Mouse (Mus musculus) hindbrain, postnatal 0 days (tissue): ENCODE measurements around the gene Ltc4s. TPM values are rescaled to one million over a fixed set of nuclear protein-coding genes. Genes with fewer than 3 reads are reported as not detected.

Source experiments
- ATAC-seq: fragments of 200-750 bp; cut with Nextera tagmentation; 2 replicates; pipeline ENCODE4 v1.8.0; 2017; ENCODE audit warnings: mild to moderate bottlenecking, moderate TSS enrichment, moderate library complexity
- DNase-seq: peaks from one replicate; pipeline ENCODE4 v3.0.0-alpha.2; 2015; ENCODE audit warnings: low spot score
- H3K27ac ChIP-seq: fragments of 300-500 bp; sonication (generic); 2 replicates; pipeline ENCODE4 v1.5.1; 2014; ENCODE audit warnings: mild to moderate bottlenecking
- H3K27me3 ChIP-seq: fragments of 300-500 bp; sonication (generic); 2 replicates; pipeline ENCODE4 v1.6.1; 2014; ENCODE audit warnings: low read length, mixed read lengths; ENCODE audit not compliant: insufficient read depth
- H3K36me3 ChIP-seq: fragments of 300-500 bp; sonication (generic); 2 replicates; pipeline ENCODE4 v1.6.1; 2014; ENCODE audit warnings: low read length, mixed read lengths; ENCODE audit not compliant: insufficient read depth
- H3K4me1 ChIP-seq: fragments of 300-500 bp; sonication (generic); 2 replicates; pipeline ENCODE4 v1.6.1; 2014; ENCODE audit warnings: antibody characterized with exemption, low read length, mixed read lengths; ENCODE audit not compliant: insufficient read depth
- H3K4me2 ChIP-seq: fragments of 300-500 bp; sonication (generic); 2 replicates; pipeline ENCODE4 v1.6.1; 2014; ENCODE audit warnings: low read depth, mild to moderate bottlenecking, low read length, moderate library complexity, mixed read lengths
- H3K4me3 ChIP-seq: fragments of 300-500 bp; sonication (generic); 2 replicates; pipeline ENCODE4 v1.5.1; 2014; ENCODE audit warnings: low read length
- H3K9ac ChIP-seq: fragments of 300-500 bp; sonication (generic); replicated peaks from 2 replicates; pipeline ENCODE4 v1.6.1; 2014; ENCODE audit warnings: mild to moderate bottlenecking, low read length, moderate library complexity, mixed read lengths
- H3K9me3 ChIP-seq: fragments of 300-500 bp; sonication (generic); 2 replicates; pipeline ENCODE4 v1.6.1; 2016; ENCODE audit warnings: low read length, mixed read lengths
- CTCF ChIP-seq: IDR thresholded peaks from 2 replicates; pipeline ENCODE4 v1.5.1; 2016; ENCODE audit warnings: antibody characterized with exemption, control low read depth, low read depth
- WGBS: fragments of 180-500 bp; shearing (Covaris S2); extraction: QIAGEN DNeasy Blood & Tissue Kit; methylation state at CpG from one replicate; pipeline ENCODE4 v1.1.7; 2014; 5-methylcytosine and 5-hydroxymethylcytosine counted together
- polyA plus RNA-seq: library from polyadenylated mRNA; unstranded; fragments of >200 nt; fragmentation: Nextera tagmentation; extraction: Ambion mirVana; gene quantifications from 2 replicates; pipeline ENCODE4 v1.2.1, GENCODE M21; 2015
- total RNA-seq: library from RNA; depleted of rRNA; stranded (reverse); fragments of >200 nt; gene quantifications from 2 replicates; pipeline ENCODE4 v1.2.3, GENCODE M21; 2014

Ltc4s gene
- total and polyA plus RNA-seq, 2 experiments from 2014 or later, result 4.0 to 7.1 TPM

- H3K27me3 ChIP-seq, result no peaks in the 10 kb centered on the region
- no peak overlapping the region for H3K4me3 ChIP-seq
- H3K9me3 ChIP-seq, result no peaks in the 10 kb centered on the region
- DNase-seq (no peak), ATAC-seq (no peak)
- no peak for TF ChIP-seq CTCF
- H3K4me2 ChIP-seq, result no peak overlapping the region
- H3K4me1 ChIP-seq, result no peaks in the 10 kb centered on the region
- no peak overlapping the region for H3K27ac ChIP-seq
- H3K36me3 ChIP-seq, result 0 out of 2 replicates have a peak, but pooled peaks cover 4% of the 10 kb centered on the region
- no peak overlapping the region for H3K9ac ChIP-seq
Measured at GRCm38 (mm10) chr11:50277025-50277424, 38.6 kb upstream of the Ltc4s start.

- no peaks in the 10 kb centered on the region for H3K4me1 ChIP-seq
- WGBS, result 86% methylated on average over 5 of the region's 5 CpGs
- no peak for ATAC-seq
Measured at GRCm38 (mm10) chr11:50275568-50276151, 37.2 kb upstream of the Ltc4s start.

GRCm38 (mm10) chr11:50275077-50275476, 36.7 kb upstream of the Ltc4s start:
- no peak overlapping the region for H3K27ac ChIP-seq
- no peaks in the 10 kb centered on the region for H3K4me1 ChIP-seq
- no peaks in the 10 kb centered on the region for H3K9me3 ChIP-seq
- WGBS, result 95% methylated on average over 2 of the region's 2 CpGs
- no peak for DNase-seq
- ATAC-seq, result no peak
- H3K27me3 ChIP-seq, result no peaks in the 10 kb centered on the region
- H3K4me2 ChIP-seq, result no peak overlapping the region
- no peak overlapping the region for H3K4me3 ChIP-seq
- H3K9ac ChIP-seq, result no peak overlapping the region
- no peak for TF ChIP-seq CTCF
- no peaks in the 10 kb centered on the region for H3K36me3 ChIP-seq

More at GRCm38 (mm10) chr11:50275568-50276151, 37.2 kb upstream of the Ltc4s start:
- Histone ChIP-seq H3K4me3 (no peak overlapping the region), H3K27me3 (no peaks in the 10 kb centered on the region), H3K27ac (no peak overlapping the region), H3K4me2 (no peak overlapping the region), H3K9me3 (no peaks in the 10 kb centered on the region), H3K36me3 (0 out of 2 replicates have a peak, but pooled peaks cover under 1% of the 10 kb centered on the region), H3K9ac (no peak overlapping the region)
- TF ChIP-seq CTCF, result no peak
- DNase-seq, result no peak

- no peak for DNase-seq
- WGBS, result 73% methylated on average over 2 of the region's 2 CpGs
- no peaks in the 10 kb centered on the region for H3K27me3 ChIP-seq
- no peak overlapping the region for H3K4me2 ChIP-seq
- no peak overlapping the region for H3K27ac ChIP-seq
- no peak for TF ChIP-seq CTCF
- no peaks in the 10 kb centered on the region for H3K4me1 ChIP-seq
- H3K9me3 ChIP-seq, result no peaks in the 10 kb centered on the region
- no peak for ATAC-seq
- no peak overlapping the region for H3K9ac ChIP-seq
- no peaks in the 10 kb centered on the region for H3K36me3 ChIP-seq
- no peak overlapping the region for H3K4me3 ChIP-seq
Measured at GRCm38 (mm10) chr11:50272819-50273218, 34.4 kb upstream of the Ltc4s start.

GRCm38 (mm10) chr11:50269885-50270284, 31.5 kb upstream of the Ltc4s start:
- ATAC-seq (no peak), DNase-seq (no peak)
- no peak overlapping the region for H3K4me3 ChIP-seq
- no peaks in the 10 kb centered on the region for H3K27me3 ChIP-seq
- H3K36me3 ChIP-seq, result peaks cover 14% of the 10 kb centered on the region
- no peak overlapping the region for H3K27ac ChIP-seq
- no peaks in the 10 kb centered on the region for H3K9me3 ChIP-seq
- no peaks in the 10 kb centered on the region for H3K4me1 ChIP-seq
- TF ChIP-seq CTCF, result no peak
- H3K4me2 ChIP-seq, result no peak overlapping the region
- 100% methylated on average over 1 of the region's 1 CpGs for WGBS
- no peak overlapping the region for H3K9ac ChIP-seq

GRCm38 (mm10) chr11:50269163-50269562, 30.7 kb upstream of the Ltc4s start:
- Histone ChIP-seq H3K4me3 (no peak overlapping the region), H3K4me2 (no peak overlapping the region), H3K9me3 (no peaks in the 10 kb centered on the region), H3K9ac (no peak overlapping the region), H3K27me3 (no peaks in the 10 kb centered on the region), H3K27ac (no peak overlapping the region), H3K4me1 (no peaks in the 10 kb centered on the region), H3K36me3 (peaks cover 15% of the 10 kb centered on the region)
- ATAC-seq (no peak), DNase-seq (peak; percentile 59)
- peak; percentile 61 for TF ChIP-seq CTCF
- WGBS, result 74% methylated on average over 2 of the region's 2 CpGs

- 93% methylated on average over 3 of the region's 3 CpGs for WGBS
- peaks cover 31% of the 10 kb centered on the region for H3K36me3 ChIP-seq
- H3K27ac ChIP-seq, result no peak overlapping the region
- H3K4me2 ChIP-seq, result no peak overlapping the region
- H3K27me3 ChIP-seq, result no peaks in the 10 kb centered on the region
- no peak overlapping the region for H3K4me3 ChIP-seq
- DNase-seq, result no peak
- no peaks in the 10 kb centered on the region for H3K4me1 ChIP-seq
- no peak for TF ChIP-seq CTCF
- no peak overlapping the region for H3K9ac ChIP-seq
- no peaks in the 10 kb centered on the region for H3K9me3 ChIP-seq
- no peak for ATAC-seq
Measured at GRCm38 (mm10) chr11:50266997-50267396, 28.6 kb upstream of the Ltc4s start.
